Mouse (Mus musculus) olfactory bulb, adult 2 months (tissue): Measurements from ENCODE around the gene Clcc1. TPM values are rescaled to one million over a fixed set of nuclear protein-coding genes. Genes with fewer than 3 reads are reported as not detected.

ENCODE experiments used
- H3K27ac ChIP-seq: fragments of 200-500 bp; 2 replicates; pipeline ENCODE4 v1.5.1; 2012; ENCODE audit warnings: low read depth, low read length; ENCODE audit not compliant: insufficient read depth
- H3K4me1 ChIP-seq: fragments of 200-500 bp; 2 replicates; pipeline ENCODE4 v1.6.1; 2012; ENCODE audit warnings: low read length; ENCODE audit not compliant: control insufficient read depth, insufficient read depth
- H3K4me3 ChIP-seq: fragments of 200-500 bp; 2 replicates; pipeline ENCODE4 v1.5.1; 2012; ENCODE audit warnings: mild to moderate bottlenecking, low read depth, low read length, moderate library complexity; ENCODE audit not compliant: insufficient read depth
- CTCF ChIP-seq: fragments of 200-500 bp; IDR thresholded peaks from 2 replicates; pipeline ENCODE4 v1.5.1; 2012; ENCODE audit warnings: low read depth, mild to moderate bottlenecking, low read length, moderate library complexity; ENCODE audit not compliant: insufficient read depth
- POLR2A ChIP-seq: fragments of 200-500 bp; IDR thresholded peaks from 2 replicates; pipeline ENCODE4 v1.6.1; 2012; ENCODE audit warnings: mild to moderate bottlenecking, low read depth, low read length, moderate library complexity; ENCODE audit not compliant: insufficient read depth
- WGBS: fragments of 180-500 bp; shearing (Covaris S2); methylation state at CpG from one replicate; pipeline ENCODE4 v1.1.7; 2018; 5-methylcytosine and 5-hydroxymethylcytosine counted together
- polyA plus RNA-seq: library from polyadenylated mRNA; stranded (reverse); fragments of >200 nt; gene quantifications from 2 replicates; pipeline ENCODE4 v1.2.4, GENCODE M21; 2012; ENCODE audit warnings: low replicate concordance; ENCODE audit not compliant: missing spikeins, insufficient read depth, insufficient read length

Clcc1 gene
- polyA plus RNA-seq, 1 experiment = not detected

DNA sequence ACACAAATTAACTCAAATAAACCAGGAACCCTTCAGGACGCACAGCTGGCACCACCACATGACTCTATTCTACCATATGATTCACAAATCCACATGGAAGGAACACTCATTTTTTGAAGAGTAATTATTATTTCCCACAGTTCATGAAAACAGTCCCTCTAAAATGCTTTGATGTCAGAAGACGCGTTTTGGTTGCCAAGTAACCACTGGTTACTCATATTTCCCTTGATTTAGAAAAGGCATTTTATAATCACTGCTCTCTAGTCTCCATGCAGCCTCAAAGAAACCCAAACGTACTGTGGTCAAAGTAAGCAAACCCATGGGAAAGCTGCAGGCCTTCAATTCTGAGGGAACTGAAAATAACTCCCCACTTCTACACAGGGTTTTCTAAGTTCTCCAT is 36.3 kb downstream of the Clcc1 start:
- WGBS = 21% methylated on average over 4 of the region's 4 CpGs
- TF ChIP-seq POLR2A (no peak), CTCF (no peak)
- Histone ChIP-seq H3K4me3 (no peak overlapping the region), H3K4me1 (peaks cover 6% of the 10 kb centered on the region; the same call in 1 of the 2 replicates), H3K27ac (no peak overlapping the region)

DNA sequence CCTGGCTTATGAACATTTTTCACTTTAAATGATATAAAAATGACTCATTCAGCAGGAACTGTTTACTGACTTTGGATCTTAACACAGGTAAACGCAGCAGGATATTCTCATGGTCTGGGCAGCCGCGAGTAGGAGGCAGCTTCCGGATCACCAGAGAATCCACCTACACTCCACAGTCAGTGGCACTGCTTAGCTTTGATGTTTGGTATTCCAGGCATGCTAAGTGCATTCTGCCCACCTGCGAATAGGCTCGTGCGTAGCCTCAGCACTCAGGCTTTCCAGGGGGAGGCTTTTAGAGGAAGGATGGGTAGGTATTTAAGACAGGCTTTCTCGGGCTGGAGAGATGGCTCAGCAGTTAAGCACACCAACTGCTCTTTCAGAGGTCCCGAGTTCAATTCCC is 40.6 kb downstream of the Clcc1 start:
- 78% methylated on average over 9 of the region's 9 CpGs for WGBS
- TF ChIP-seq POLR2A (no peak), CTCF (no peak)
- Histone ChIP-seq H3K4me3 (no peak overlapping the region), H3K4me1 (no peaks in the 10 kb centered on the region), H3K27ac (no peak overlapping the region)

DNA sequence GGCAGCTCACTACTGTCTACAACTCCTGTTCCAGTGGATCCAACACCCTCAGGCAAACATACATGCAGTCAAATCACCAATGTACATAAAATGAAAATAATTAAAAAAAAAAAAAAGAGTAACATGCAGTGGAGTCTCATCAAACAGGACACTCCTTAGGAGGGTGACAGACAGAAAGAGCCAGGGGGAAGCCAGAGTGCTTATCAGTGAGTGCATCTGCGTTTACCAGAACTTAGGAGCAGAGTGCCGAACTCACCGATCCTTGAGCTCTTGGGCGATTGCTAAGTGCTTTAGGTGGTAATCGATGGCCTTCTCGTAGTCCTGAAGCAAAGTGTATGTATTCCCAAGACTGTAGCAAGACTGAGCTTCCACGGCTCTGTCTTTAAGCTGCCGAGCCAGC is 44.9 kb downstream of the Clcc1 start:
- WGBS = 95% methylated on average over 8 of the region's 8 CpGs
- Histone ChIP-seq H3K4me1 (no peaks in the 10 kb centered on the region), H3K4me3 (no peak overlapping the region), H3K27ac (no peak overlapping the region)
- no peak for TF ChIP-seq POLR2A
- no peak for TF ChIP-seq CTCF

DNA sequence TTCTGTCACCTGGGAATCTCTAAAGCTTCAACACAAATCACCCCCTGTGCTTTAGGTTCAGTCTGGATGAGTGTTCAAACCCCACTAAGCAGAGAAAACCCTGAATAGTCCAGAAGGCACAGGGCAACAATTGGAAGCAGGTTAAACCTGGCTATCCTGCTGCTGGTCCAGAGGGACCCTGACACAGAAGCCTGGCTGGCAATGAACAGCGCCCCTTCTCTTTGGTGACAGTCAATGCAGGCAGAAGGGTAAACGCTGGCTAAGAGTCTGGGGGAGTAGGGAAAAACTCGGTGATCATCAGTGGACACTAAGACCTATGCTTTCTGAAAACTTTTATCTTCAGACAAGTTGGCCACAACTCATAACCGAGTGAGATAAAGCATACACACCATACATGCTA is 46.1 kb downstream of the Clcc1 start:
- 87% methylated on average over 4 of the region's 4 CpGs for WGBS

DNA sequence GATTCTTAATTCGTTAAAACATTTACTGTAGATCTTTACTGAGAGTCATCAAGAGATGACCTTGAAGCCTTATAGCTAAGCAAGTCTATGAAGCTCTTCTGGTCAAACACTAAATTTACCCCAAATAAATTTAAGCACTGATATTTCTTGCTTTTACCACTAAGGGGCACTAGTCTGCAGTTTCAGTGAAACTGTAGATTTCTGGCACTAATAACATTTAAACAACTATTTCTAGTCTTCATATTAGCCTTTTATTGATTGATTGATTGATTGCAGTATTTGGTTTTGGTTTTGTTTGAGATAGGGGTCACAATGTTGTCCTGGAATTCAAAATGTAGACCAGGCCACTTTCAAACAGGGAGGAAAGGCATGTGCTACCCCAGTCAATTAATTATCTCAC is 47.5 kb downstream of the Clcc1 start:
- 95% methylated on average over 1 of the region's 1 CpGs for WGBS
- Histone ChIP-seq H3K27ac (no peak overlapping the region), H3K4me3 (no peak overlapping the region), H3K4me1 (no peaks in the 10 kb centered on the region)
- TF ChIP-seq POLR2A (no peak), CTCF (no peak)

More for the DNA sequence above, 46.1 kb downstream of the Clcc1 start:
- TF ChIP-seq POLR2A = no peak
- TF ChIP-seq CTCF = no peak
- H3K27ac ChIP-seq = no peak overlapping the region
- H3K4me3 ChIP-seq = no peak overlapping the region
- H3K4me1 ChIP-seq = no peaks in the 10 kb centered on the region

DNA sequence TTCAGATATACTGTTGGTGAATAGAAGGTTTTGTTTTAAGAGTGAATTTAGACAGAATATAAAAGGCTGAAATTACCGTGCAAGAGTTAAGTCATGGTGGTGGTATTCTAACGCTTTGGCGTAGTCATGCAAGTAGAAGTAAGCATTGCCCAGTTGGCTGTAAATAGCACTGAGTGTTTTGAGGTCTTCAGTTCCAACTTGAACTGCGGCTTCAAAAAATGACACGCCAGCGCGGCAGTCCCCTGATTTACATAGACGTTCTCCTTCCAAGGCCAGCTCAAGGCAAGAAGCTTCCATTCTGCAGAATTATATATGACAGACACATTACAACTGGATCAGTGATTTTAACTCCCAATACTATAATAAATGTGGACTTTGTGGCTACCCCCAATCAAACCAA is 49.1 kb downstream of the Clcc1 start:
- whole genome bisulfite sequencing = 90% methylated on average over 8 of the region's 8 CpGs
- no peak overlapping the region for H3K27ac ChIP-seq
- no peak overlapping the region for H3K4me3 ChIP-seq
- H3K4me1 ChIP-seq = 0 out of 2 replicates have a peak, but pooled peaks cover 2% of the 10 kb centered on the region
- no peak for TF ChIP-seq CTCF
- no peak for TF ChIP-seq POLR2A

DNA sequence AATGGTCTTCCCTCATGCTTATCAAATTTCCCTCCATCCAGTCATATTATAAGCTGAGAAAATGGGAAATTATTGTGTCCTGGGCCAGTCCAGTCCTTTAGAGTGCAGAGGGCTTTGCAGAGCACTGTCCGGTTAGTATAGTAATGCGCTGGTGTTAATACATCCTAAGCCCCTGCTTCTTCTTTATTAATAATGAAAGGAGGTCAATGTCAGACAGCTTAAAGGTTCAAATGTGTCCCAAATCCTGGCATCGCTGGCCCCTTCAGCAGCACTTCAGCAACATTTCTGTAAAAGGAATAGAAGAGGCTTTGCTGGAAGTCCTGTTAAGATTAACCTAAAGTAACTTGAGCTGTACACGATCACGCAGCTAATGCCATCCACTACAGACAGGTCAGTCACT is 57.6 kb downstream of the Clcc1 start:
- H3K4me3 ChIP-seq = no peak overlapping the region
- H3K27ac ChIP-seq = no peak overlapping the region
- TF ChIP-seq POLR2A (no peak), CTCF (no peak)
- 91% methylated on average over 5 of the region's 5 CpGs for WGBS
- H3K4me1 ChIP-seq = 0 out of 2 replicates have a peak, but pooled peaks cover 2% of the 10 kb centered on the region

DNA sequence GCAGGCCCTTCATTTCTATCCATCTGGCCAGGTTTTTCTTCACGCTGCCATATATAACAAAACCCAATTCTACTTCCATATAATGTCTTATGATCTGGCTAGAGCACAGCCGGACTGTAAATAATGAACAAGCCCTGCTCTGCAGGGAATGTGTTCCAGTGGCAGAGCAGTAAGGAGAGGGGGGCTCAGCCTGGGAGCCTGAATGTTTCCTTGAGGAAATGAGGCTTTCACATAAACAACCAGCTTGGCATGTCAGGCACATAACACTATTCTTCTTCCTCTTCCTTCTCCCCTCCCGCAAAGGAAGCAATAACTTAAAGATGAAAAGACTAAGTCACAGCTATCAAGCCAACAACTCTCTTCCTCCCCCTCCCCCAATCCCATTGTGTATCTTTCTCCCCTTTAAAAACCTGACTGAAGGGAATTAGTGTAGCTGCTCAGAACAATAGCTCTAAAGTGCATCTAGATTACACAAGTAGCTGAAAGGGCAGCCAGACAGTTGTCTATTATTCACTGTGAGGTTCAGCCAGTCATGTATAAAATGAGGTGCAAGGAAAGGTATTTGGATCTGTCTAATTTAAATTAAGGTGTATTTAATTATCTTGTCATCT is 59.5 kb downstream of the Clcc1 start:
- Histone ChIP-seq H3K4me1 (no peaks in the 10 kb centered on the region), H3K4me3 (no peak overlapping the region), H3K27ac (no peak overlapping the region)
- WGBS = 54% methylated on average over 3 of the region's 3 CpGs
- no peak for TF ChIP-seq POLR2A
- TF ChIP-seq CTCF = no peak

DNA sequence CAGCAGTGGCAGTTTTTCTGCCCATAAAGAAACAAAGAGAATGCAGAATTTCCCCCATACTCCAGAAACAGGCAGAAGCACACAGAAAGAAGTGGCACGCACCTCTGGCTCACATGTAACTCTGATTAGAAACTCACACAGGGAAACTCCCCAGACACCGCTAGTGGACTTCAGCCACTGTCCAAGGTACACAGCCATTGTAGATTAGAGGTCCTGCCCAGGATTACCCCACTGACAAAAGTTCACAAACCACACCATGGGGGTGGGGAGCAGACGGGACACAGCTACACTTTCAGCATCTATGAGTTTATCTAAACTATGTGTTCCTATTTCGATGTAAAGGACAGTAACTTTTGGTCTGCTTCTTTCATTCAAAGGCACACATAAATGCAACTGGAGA is 61.1 kb downstream of the Clcc1 start:
- WGBS = 87% methylated on average over 4 of the region's 4 CpGs
- TF ChIP-seq CTCF (no peak), POLR2A (no peak)

More for the DNA sequence above, 61.1 kb downstream of the Clcc1 start:
- no peak overlapping the region for H3K27ac ChIP-seq
- no peaks in the 10 kb centered on the region for H3K4me1 ChIP-seq
- H3K4me3 ChIP-seq = no peak overlapping the region
